Mouse (Mus musculus) limb, embryonic 10.5 days (tissue): ENCODE measurements around the gene Cul4a. TPM values are rescaled to one million over a fixed set of nuclear protein-coding genes. Genes with fewer than 3 reads are reported as not detected.
"Not testable (repeated sequence)": the region's sequence is repeated elsewhere in the genome, so short reads cannot be mapped to it uniquely, and the experiment has no call there.

Experiments
- DNase-seq: peaks from one replicate; pipeline ENCODE4 v3.0.0-alpha.2; 2017; ENCODE audit warnings: low spot score
- H3K27ac ChIP-seq: fragments of 300-500 bp; sonication (generic); 2 replicates; pipeline ENCODE4 v1.5.1; 2016; ENCODE audit warnings: mild to moderate bottlenecking
- H3K27me3 ChIP-seq: fragments of 300-500 bp; sonication (generic); 2 replicates; pipeline ENCODE4 v1.6.1; 2016; ENCODE audit warnings: low read depth, mild to moderate bottlenecking; ENCODE audit not compliant: poor library complexity, severe bottlenecking
- H3K36me3 ChIP-seq: fragments of 300-500 bp; sonication (generic); 2 replicates; pipeline ENCODE4 v1.6.1; 2016; ENCODE audit warnings: mild to moderate bottlenecking, moderate library complexity
- H3K4me1 ChIP-seq: fragments of 300-500 bp; sonication (generic); 2 replicates; pipeline ENCODE4 v1.6.1; 2016
- H3K4me3 ChIP-seq: fragments of 300-500 bp; sonication (generic); 2 replicates; pipeline ENCODE4 v1.5.1; 2016; ENCODE audit warnings: mild to moderate bottlenecking, moderate library complexity
- H3K9me3 ChIP-seq: fragments of 300-500 bp; sonication (generic); replicated peaks from 2 replicates; pipeline ENCODE4 v1.6.1; 2016; ENCODE audit warnings: mild to moderate bottlenecking
- WGBS: fragments of 180-500 bp; shearing (Covaris S2); methylation state at CpG from one replicate; pipeline ENCODE4 v1.1.7; 2016; 5-methylcytosine and 5-hydroxymethylcytosine counted together
- polyA plus RNA-seq: library from polyadenylated mRNA; unstranded; fragments of >200 nt; fragmentation: Nextera tagmentation; extraction: Ambion mirVana; gene quantifications from 2 replicates; pipeline ENCODE4 v1.2.1, GENCODE M21; 2016

Gene Cul4a
- 92.4 and 104 TPM in 2 replicates for polyA plus RNA-seq

DNA sequence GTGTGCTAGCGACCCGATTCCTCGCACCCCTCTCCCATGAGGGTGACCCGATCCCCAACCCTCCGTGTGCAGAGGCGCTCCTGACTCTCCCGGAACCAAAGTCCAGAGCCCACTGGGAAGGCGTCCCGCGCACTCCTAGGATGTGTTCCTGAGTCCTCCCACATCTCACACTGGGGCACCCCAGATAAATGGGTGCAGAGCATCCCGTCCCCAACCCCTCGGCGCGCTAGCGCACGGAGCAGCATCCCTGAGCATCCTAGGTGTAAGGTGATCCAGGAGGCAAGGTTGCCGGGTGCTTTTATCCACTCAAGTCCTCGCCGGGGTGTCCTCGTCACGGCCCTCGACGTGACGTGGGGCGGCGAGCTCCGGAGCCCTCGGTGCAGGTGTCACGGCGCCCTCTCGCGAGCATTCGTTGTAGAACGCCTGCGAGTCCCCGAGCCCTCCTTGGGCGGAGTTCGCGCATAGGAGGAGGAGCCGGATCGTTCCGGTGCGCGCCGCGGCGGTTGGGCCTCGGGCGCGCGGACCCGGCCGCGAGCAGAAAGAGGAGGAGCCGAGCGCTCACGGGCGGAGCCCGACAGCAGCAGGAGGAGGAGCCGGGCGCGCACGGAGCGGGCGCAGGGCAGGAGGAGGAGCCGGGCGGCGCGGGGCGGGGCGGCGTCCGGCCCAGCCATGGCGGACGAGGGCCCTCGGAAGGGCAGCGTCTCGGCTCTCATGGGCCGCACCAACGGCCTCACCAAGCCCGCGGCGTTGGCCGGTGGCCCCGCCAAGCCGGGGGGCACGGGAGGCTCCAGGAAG is at the start of gene Cul4a, which contains the start of gene Pcid2:
Gene Cul4a, plus strand, starts transcription at position 535 of the 795 bp plus-strand sequence.
Gene Pcid2, minus strand, starts transcription at position 373 of the 795 bp plus-strand sequence.
- Histone ChIP-seq H3K36me3 (peaks cover 30% of the 10 kb centered on the region), H3K27me3 (no peaks in the 10 kb centered on the region), H3K27ac (peak within 1 kb of the TSS; percentile 94), H3K9me3 (no peaks in the 10 kb centered on the region), H3K4me3 (peak within 1 kb of the TSS; percentile 81), H3K4me1 (peaks cover 28% of the 10 kb centered on the region)
- peak; percentile 97 for DNase-seq
- under 1% methylated on average over 87 of the region's 87 CpGs for WGBS

DNA sequence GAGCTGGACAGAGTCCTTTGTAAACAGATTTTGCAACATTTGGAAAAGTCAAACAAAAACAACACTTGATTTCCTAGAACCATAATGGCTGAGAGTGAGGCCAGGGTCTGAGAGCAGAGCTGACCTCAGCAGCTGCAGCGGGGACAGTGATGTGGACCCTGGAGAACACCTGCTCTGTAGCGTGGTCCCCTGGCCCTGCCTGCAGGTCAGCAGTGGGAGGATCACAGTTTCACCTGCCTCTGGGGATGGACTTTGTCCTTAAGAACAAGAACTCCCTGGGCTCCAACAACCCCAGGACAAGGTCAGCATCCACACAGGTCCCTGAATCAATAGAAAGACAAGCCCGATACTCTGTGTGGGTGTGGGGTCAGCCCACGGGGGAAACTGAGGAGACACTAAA is 48.1 kb upstream of the Cul4a start:
- Histone ChIP-seq H3K4me3 (no peak overlapping the region), H3K9me3 (no peaks in the 10 kb centered on the region), H3K36me3 (no peaks in the 10 kb centered on the region), H3K4me1 (no peaks in the 10 kb centered on the region), H3K27ac (no peak overlapping the region), H3K27me3 (no peaks in the 10 kb centered on the region)
- 85% methylated on average over 4 of the region's 4 CpGs for WGBS
- no peak for DNase-seq

DNA sequence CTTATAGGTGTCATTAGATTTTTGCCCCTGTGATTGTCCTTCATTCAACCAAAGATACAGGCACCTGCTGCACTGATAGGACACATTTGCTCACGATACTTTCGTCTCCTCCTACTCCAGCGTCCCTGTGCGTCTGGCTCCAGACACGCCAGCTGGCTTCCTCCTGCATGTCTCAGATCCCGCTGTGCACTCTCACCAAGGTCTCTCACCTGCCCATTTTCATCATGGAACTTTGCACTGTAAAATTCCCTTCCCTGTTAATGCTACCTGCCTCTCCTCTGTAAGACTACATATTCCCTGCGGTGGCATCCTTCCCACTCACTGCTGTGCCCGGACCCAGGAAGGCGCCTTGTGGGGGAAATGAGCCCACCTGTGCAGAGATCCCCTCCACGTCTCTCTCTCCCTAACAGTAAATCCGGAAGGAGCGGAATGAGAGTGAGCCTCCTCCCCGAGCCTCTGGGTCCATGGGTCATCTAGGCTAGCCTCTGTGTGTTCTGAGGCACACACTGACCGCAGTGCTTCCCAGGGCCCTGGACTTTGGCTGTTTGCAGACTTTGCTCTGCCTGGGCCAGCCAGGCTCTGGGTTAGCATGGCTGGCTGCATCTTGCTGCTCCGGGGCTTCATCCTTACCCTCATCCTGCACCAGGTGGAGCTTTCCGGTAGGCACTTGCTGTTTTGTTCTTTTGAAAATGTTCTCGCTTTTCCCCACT is 44.8 kb upstream of the Cul4a start, which contains the start of gene Proz:
Gene Proz, plus strand, starts transcription at position 474 of the 710 bp plus-strand sequence.
- Histone ChIP-seq H3K4me1 (no peaks in the 10 kb centered on the region), H3K4me3 (no peak within 1 kb of the TSS), H3K27me3 (no peaks in the 10 kb centered on the region), H3K36me3 (no peaks in the 10 kb centered on the region), H3K27ac (no peak within 1 kb of the TSS), H3K9me3 (no peaks in the 10 kb centered on the region)
- no peak for DNase-seq
- 82% methylated on average over 17 of the region's 17 CpGs for WGBS

DNA sequence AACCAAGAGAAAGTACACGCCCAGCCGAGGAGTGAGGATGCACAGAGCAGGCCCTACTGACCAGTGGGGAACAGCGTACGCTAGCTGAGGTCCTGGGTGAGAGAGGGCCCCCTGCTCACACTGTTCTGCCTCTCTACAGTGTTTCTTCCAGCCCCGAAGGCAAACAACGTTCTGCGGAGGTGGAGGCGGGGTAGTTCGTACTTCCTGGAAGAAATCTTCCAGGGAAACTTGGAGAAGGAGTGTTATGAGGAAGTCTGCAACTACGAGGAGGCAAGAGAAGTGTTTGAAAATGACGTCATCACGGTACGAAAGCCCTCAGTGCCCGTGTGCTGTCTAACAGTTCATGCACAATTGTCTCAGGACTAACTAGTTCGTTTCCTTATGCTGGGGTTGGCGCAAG is 42.3 kb upstream of the Cul4a start:
- H3K36me3 ChIP-seq = no peaks in the 10 kb centered on the region
- no peak overlapping the region for H3K4me3 ChIP-seq
- no peaks in the 10 kb centered on the region for H3K27me3 ChIP-seq
- no peaks in the 10 kb centered on the region for H3K9me3 ChIP-seq
- no peak overlapping the region for H3K27ac ChIP-seq
- WGBS = 80% methylated on average over 16 of the region's 16 CpGs
- no peak for DNase-seq
- H3K4me1 ChIP-seq = no peaks in the 10 kb centered on the region

DNA sequence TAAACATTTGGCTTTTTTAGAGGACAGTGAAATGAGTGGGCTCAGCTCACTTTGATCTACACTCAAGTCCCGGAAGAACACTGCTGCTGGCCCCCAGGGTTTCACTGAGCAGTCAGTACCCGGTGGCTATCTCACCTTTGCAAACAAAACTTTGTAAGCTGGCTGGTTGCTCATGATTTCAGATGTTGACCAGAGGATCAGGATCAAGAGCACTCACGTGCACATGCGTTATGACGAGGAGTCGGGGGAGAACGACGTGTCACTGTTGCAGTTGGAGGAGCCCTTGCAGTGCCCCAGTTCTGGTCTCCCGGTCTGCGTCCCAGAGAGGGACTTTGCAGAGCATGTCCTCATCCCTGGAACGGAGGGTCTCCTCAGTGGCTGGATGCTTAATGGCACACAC is 32.2 kb upstream of the Cul4a start:
- no peaks in the 10 kb centered on the region for H3K9me3 ChIP-seq
- H3K36me3 ChIP-seq = peaks cover 60% of the 10 kb centered on the region
- H3K4me3 ChIP-seq = no peak overlapping the region
- 95% methylated on average over 11 of the region's 11 CpGs for WGBS
- H3K27me3 ChIP-seq = no peaks in the 10 kb centered on the region
- no peaks in the 10 kb centered on the region for H3K4me1 ChIP-seq
- no peak for DNase-seq
- H3K27ac ChIP-seq = no peak overlapping the region

DNA sequence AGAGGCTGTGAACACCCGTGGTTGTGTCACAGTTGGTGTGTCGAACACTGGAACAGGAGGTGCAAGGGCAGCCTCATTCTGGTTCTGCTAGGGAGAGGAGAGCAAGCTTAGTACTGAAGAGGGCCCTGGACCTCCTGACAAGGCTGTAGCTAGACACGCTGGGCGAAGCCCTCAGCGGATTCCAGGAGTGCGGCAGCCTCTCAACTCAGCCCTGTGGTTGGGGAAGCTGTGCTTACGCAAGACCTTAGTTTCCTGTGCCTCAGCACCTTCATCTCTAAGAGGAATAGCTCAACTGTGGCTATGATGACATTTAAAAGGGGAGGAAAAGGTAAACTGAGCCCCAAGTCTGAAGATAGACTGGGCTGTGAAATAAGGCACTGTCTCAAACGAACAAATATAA is 30.4 kb upstream of the Cul4a start:
- Histone ChIP-seq H3K27me3 (no peaks in the 10 kb centered on the region), H3K27ac (no peak overlapping the region), H3K9me3 (no peaks in the 10 kb centered on the region), H3K4me3 (no peak overlapping the region), H3K36me3 (peaks cover 78% of the 10 kb centered on the region), H3K4me1 (no peaks in the 10 kb centered on the region)
- WGBS = 94% methylated on average over 8 of the region's 8 CpGs
- DNase-seq = no peak

DNA sequence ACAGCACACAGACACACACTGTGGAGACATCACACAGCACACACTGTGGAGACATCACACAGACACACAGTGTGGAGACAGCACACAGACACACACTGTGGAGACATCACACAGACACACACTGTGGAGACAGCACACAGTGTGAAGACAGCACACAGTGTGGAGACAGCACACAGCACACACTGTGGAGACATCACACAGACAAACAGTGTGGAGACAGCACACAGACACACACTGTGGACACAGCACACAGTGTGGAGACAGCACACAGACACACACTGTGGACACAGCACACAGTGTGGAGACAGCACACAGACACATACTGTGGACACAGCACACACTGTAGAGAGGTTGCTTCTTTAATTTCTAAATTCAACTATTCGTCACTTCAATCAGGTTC is 29.8 kb upstream of the Cul4a start:
- peaks cover 83% of the 10 kb centered on the region for H3K36me3 ChIP-seq
- H3K4me3 ChIP-seq, DNase-seq, H3K4me1 ChIP-seq, H3K27ac ChIP-seq, H3K9me3 ChIP-seq, H3K27me3 ChIP-seq: not testable (repeated sequence)
- 95% methylated on average over 1 of the region's 1 CpGs for WGBS

DNA sequence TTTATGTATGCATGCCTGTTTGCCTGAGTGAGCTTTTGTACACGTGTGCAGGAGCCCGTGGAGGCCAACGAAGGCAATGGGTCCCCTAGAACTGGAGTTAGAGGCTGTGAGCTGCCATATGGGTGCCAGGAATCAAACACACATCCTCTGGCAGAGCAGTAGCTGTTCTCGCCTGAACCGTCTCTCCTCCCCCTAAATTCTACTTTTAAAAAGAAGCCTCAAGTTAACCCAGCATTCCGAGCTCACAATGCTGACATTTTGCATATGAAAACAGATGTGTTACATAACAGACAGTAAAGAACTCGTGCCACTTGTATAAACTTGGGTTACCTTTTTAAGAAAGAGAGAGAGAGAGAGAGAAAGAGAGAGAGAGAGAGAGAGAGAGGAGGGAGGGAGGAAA is 27.9 kb upstream of the Cul4a start:
- no peak overlapping the region for H3K4me3 ChIP-seq
- 88% methylated on average over 7 of the region's 7 CpGs for WGBS
- DNase-seq = no peak
- H3K4me1 ChIP-seq = no peaks in the 10 kb centered on the region
- no peaks in the 10 kb centered on the region for H3K27me3 ChIP-seq
- H3K27ac ChIP-seq = no peak overlapping the region
- no peaks in the 10 kb centered on the region for H3K9me3 ChIP-seq
- peaks cover 100% of the 10 kb centered on the region for H3K36me3 ChIP-seq

DNA sequence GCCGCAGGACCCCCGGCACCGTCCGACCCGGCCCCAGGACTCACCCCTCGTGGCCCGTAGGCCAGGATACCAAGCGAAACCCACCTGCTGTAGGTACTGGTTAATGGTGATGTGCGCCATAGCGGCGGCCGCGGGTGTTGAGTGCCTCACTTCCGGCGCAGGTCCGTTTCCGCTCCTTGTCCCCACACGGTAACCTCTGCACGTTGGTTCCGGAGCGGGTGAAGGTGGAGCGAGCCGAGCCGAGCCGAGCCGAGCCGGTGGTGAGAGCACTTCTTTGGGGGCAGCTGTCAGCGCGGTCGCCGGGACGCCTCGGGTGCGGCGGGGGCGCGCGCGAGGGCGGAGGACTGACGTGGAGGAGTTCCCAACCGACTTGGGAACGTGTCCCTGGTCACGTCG is 732 bp upstream of the Cul4a start:
- peak; percentile 92 for DNase-seq
- H3K36me3 ChIP-seq = peaks cover 36% of the 10 kb centered on the region
- H3K4me1 ChIP-seq = peaks cover 28% of the 10 kb centered on the region
- no peaks in the 10 kb centered on the region for H3K27me3 ChIP-seq
- under 1% methylated on average over 45 of the region's 45 CpGs for WGBS
- H3K27ac ChIP-seq = peak overlapping the region; percentile 94
- H3K4me3 ChIP-seq = peak overlapping the region; percentile 81
- H3K9me3 ChIP-seq = no peaks in the 10 kb centered on the region

DNA sequence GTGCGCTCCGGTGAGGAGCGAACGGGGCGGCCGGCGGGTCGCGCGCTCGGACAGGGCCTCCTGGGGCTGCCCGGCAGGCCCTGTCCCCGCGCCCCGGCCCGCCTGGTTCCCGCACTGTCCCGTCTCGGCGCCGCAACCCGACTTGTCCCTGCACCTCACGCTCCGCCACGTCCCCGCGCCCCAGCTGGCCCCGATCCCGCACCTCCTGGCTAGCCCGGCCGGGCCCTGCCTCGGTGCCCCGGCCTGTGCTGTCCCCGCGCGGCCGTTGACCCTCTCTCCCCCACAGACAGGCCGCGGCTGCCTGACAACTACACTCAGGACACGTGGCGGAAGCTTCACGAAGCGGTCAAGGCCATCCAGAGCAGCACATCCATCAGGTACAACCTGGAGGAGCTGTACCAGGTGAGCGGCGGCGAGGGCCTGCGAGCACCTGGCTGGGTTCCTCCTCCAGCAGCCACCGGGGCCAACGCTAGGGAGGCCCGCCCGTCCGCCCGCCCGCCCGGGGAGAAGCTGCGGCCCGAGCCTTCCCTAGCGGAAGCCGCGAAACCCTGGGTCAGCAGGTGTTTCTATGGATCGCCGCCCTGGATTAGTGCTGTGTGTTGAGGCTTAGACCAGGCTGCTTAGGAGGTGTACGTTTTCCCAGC is 609 bp downstream of the Cul4a start:
- under 1% methylated on average over 63 of the region's 63 CpGs for WGBS
- no peaks in the 10 kb centered on the region for H3K9me3 ChIP-seq
- H3K27ac ChIP-seq = peak overlapping the region; percentile 94
- no peaks in the 10 kb centered on the region for H3K27me3 ChIP-seq
- peaks cover 28% of the 10 kb centered on the region for H3K4me1 ChIP-seq
- peak overlapping the region; percentile 81 for H3K4me3 ChIP-seq
- peaks cover 31% of the 10 kb centered on the region for H3K36me3 ChIP-seq
- no peak for DNase-seq

DNA sequence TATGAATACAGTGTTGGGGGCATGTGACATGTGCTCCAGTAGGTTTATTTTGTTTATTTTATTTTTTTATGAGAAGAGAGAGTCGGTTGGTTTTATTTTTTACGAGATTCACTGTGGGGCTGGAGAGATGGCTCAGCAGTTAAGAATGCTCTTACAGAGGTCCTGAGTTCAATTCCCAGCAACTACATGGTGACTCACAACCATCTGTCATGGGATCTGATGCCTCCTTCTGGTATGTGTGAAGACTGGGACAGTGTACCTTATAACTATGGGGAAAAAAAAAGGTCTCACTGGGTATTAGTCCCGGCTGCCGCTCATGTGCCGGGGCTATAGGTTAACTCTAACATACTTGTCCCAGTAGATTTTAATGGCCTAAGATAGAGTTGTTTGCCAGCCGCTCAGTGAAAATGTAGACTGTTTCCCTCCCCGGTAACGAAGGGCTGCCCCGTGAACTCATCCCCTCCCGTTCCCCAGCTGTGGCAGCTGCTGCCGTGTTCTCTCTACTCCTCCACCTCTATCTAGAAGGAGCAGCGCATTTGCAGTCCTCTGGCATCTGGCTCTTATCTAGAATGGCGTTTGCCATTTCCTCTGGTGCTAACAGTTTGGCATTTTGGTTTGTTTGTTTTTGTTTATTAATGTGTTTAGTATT is 2.7 kb downstream of the Cul4a start:
- Histone ChIP-seq H3K9me3 (no peaks in the 10 kb centered on the region), H3K27ac (no peak overlapping the region), H3K27me3 (no peaks in the 10 kb centered on the region), H3K36me3 (peaks cover 32% of the 10 kb centered on the region), H3K4me3 (no peak overlapping the region), H3K4me1 (peaks cover 28% of the 10 kb centered on the region)
- 94% methylated on average over 13 of the region's 13 CpGs for WGBS
- no peak for DNase-seq

DNA sequence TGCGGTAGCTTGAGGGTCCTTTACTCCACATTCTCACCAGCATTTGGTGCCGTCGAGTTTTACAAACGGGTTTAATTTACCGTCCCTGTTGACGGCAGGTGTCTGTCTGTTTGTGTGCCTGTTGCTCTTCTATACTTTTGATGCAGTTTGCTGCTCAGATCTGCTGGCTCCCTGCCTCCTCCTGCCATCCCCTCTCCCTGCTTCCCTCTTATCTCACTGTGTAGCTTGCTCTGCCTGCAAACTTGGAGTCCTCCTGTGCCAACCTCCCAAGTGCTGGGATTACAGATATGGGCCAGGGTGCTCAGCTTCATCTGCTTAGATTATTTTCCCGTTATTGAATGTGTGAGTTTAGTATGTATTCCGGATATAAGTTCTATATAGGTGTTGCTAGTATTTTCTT is 3.5 kb downstream of the Cul4a start:
- Histone ChIP-seq H3K4me3 (no peak overlapping the region), H3K36me3 (peaks cover 40% of the 10 kb centered on the region), H3K27me3 (no peaks in the 10 kb centered on the region), H3K4me1 (peaks cover 21% of the 10 kb centered on the region), H3K9me3 (no peaks in the 10 kb centered on the region), H3K27ac (no peak overlapping the region)
- 89% methylated on average over 8 of the region's 8 CpGs for WGBS
- DNase-seq = no peak
